Mouse (Mus musculus) gastrocnemius, postnatal 4 days (tissue): ENCODE measurements around the gene Ift43. TPM values are rescaled to one million over a fixed set of nuclear protein-coding genes. Genes with fewer than 3 reads are reported as not detected.

Experiments
- DNase-seq, 2 experiments: peaks; one replicate each; pipeline ENCODE4 v3.0.0; 2021 to 2022; ENCODE audit warnings: low spot score in 2 of 2, mixed read lengths in 2 of 2
- total RNA-seq, 2 experiments: library from RNA; stranded (reverse); gene quantifications; 2 replicates each; pipeline ENCODE4 v1.2.3; 2021

The Ift43 gene
- total RNA-seq, 2 experiments from 2014 or later = 20.2 to 21.2 TPM

DNA sequence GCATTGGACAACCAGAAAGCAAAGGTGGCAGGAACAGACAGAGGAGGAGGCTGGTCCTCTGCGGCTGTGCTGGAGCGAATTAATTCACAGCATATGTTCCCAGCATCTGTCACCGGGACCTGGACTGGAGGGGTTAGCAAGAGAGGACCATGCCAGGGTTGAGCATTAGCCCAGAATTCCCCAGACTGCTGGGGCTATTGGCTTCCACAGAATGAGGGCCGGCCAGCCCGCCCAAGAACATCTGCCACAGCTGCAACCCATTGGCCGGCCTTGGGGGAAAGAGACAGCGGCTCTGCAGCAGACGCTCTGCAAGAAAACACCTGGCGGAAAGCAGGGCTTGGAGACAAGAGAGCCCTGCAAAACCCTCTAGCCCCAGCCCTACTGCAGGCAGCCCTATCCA, 84.7 kb downstream of the Ift43 start:
- peak; percentile 47 to 77 for DNase-seq

DNA sequence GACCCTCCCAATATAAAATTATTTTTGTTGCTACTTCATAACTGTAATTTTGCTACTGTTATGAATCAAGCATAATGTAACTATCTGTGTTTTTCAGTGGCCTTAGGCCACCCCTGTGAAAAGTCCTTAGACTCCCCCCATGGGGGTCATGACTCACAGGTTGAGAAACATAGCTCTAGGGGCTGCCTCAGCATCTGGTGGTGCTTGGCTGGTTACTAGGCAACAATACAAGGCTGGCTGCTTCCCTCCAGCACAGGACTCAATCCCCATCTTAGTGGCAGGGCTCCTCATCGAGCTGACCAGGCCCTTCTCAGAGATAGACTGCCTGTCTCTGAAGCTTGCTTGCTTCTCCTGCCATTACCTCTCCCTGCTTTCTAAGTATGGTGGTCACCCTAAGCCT, 86.4 kb downstream of the Ift43 start:
- no peak for DNase-seq

GRCm38 (mm10) chr12:86169195-86169594, 86.9 kb downstream of the Ift43 start:
- no peak for DNase-seq

DNA sequence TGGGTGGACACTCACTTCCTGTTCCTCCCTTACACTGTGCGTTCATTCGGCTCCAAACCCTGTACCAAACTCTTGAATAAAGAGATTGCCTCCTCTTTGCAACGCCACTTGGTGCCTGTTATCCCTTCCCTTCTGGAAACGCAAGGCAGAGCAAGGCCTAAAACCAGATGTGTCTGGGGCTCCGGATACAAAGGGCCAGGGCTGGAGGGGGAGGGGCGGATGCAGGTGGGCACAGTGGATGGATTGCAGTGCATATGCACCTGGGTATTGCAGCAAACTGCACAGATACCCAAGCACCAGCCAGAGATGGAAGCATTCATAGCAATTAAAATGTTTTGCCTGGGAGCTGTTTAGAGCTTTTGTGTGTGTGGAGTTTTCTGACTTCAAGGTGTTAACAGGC, 91.0 kb downstream of the Ift43 start:
- DNase-seq = no peak

GRCm38 (mm10) chr12:86174369-86174768, 92.0 kb downstream of the Ift43 start:
- no peak for DNase-seq

DNA sequence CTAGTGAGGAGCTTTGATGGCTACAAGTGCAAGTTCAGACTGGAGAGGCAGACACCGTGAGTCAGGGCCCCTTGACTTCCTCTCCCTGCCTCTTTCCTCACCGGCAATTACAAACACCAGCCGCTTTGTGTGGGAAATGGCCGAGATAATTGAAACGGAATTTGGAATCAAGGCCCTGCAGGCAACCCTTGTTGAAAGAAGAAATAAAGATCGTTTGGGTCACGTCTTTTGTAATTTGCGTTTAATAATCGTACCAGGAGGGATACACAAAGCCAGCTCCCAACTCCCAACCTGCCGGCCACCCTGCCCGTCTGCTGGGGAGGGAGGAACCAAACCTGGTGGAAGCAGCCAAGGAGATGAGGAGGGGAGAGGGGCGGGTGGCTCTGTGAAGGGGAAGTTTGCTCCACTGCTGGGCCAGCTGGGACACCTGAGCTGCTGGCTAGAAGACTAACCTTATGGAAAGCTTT, 93.2 kb downstream of the Ift43 start:
- no peak for DNase-seq

DNA sequence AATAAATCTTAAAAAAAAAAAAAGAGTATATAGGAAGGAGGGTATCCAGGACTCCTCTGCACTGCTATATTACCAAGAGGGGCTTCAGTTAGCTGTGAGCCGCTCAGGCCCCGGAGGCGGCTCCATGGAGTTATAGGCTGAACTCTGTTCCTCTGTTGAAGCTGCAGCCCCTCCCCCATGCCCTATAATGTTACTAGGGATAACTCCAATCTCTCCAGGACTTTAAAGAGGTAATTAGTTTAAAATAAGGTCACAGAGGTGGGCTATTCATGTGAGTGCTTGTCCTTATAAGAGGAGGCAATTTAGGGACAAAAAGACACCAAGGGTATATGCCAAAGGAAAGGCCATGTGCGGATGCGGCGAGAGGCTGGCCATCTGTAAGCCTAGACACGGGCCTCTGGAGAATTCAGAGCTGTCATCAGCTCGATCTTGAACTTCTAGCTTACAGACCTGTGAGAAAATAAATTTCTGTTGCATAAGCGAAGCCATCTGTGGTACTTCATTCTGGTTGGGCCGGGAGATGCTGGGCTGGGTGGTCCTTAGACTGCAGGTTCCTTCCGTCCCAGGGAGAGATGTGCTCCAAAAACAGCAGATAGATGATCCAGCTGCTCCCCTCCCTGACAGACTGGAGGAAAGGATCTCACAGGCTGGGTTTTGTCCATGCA, 94.5 kb downstream of the Ift43 start:
- DNase-seq = no peak

DNA sequence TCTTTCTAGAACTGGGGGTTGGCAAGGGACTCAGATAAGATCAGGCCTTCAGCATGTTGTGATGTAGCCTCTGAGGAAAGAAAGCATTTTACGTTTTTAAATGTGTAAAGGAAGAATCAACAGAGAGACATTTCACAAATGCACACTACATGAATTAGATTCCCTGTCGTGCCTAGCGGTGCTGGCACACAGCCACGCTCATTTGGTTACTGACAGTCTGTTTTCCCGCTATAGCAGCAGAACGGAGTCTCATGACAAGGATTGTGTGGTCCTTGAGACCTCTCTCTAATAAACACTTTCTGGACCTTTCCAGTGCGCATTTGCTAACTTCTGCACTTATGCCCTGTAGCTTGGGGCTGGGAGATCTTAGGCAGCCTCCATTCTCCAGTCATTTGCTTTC, 96.9 kb downstream of the Ift43 start:
- DNase-seq = no peak

GRCm38 (mm10) chr12:86181320-86181751, 99.0 kb downstream of the Ift43 start:
- no peak for DNase-seq

DNA sequence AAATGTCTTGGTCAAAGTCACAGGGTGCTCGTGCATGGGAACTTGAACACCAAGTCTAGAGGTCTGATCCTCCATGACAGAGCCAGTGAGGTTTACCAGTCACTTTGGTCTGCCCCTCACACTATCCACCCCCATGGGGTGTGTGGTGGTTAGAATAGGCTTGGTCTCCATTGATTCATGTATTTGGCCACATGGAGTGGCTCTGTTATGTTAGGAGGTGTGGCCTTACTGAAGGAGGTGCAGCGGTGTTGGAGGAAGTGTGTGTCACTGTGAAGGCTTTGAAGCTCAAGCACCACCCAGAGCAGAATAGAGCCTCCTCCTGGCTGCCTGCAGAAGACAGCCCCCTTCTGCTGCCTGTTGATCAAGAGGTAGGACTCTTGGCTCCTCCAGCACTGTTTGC, 99.5 kb downstream of the Ift43 start:
- no peak for DNase-seq

DNA sequence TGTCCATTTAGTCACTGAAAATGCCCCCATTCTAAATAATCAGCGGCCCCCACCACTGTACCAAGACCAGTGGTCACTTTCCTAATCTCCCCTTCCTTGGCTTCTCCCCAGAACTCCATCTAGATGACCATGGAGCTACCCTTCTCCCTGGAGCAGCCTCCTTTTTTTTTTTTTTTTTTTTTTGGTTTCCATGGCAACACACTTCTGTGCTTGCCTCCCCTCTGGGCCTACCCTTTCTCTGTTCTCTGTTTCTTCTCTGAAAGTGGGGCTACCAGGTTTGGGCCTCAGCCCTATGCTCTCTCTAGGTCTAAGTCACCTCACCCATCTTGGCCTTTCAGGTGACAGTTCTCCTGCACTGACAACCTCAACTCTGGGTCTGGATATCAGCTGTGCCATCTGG, 100.1 kb downstream of the Ift43 start:
- no peak for DNase-seq

- no peak for DNase-seq
Measured at GRCm38 (mm10) chr12:86188161-86188560, 105.8 kb downstream of the Ift43 start.

GRCm38 (mm10) chr12:86189601-86190323, 107.4 kb downstream of the Ift43 start:
- DNase-seq = no peak

DNA sequence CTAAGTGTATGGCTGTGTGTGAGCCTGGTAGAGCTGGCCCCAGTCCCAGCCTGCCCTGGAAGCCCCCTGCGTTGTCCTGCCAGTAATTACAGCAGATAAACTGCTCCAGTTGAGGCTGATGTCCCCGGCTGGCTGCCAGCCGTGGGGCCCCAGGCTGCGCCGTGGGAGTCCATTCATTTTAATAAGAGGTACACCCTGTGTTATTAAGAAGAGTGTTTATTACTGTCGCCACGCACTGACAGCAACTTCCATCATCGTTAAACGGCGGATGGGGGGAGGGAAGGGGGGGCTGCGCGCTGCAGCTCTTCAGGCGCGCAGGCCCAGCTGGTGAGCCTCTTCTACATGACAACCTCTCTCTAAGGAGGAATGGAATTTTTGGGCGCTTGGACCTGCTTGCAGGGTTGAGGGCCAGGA, 109.7 kb downstream of the Ift43 start:
- DNase-seq = no peak

GRCm38 (mm10) chr12:86196944-86197343, 114.6 kb downstream of the Ift43 start:
- DNase-seq = no peak

- no peak for DNase-seq
Measured at GRCm38 (mm10) chr12:86203443-86204057, 121.2 kb downstream of the Ift43 start.

- no peak for DNase-seq
Measured at GRCm38 (mm10) chr12:86211099-86211520, 128.8 kb downstream of the Ift43 start.

Other genes with a start within 250 kb of the Ift43 start
- 10 to 100 TPM; 60.7 to 62.6 TPM for gene Tgfb3, start 3.5 kb upstream of the Ift43 start, total RNA-seq
- gene Gpatch2l, start 159.3 kb downstream of the Ift43 start, total RNA-seq = 10 to 100 TPM; 17.1 to 19.8 TPM